Mouse (Mus musculus) E14TG2a.4 (cell line): ENCODE measurements at regions not wholly inside any gene's neighbourhood (a gene's known extent, or its start where the extent isn't known, plus 50 kb on each side); places are given as distances from the start of the nearest gene placed in this dataset.

Experiments
- H3K27me3 ChIP-seq: 2 replicates; pipeline ENCODE4 v1.6.1; 2014; ENCODE audit warnings: low read length, control low read depth; ENCODE audit not compliant: insufficient read depth
- H3K36me3 ChIP-seq: 2 replicates; pipeline ENCODE4 v1.6.1; 2014; ENCODE audit warnings: low read length, control low read depth; ENCODE audit not compliant: insufficient read depth
- H3K4me1 ChIP-seq: replicated peaks from 2 replicates; pipeline ENCODE4 v1.6.1; 2014; ENCODE audit warnings: low read depth, low read length, control low read depth
- H3K4me3 ChIP-seq: replicated peaks from 2 replicates; pipeline ENCODE4 v1.5.1; 2014; ENCODE audit warnings: mild to moderate bottlenecking, low read length
- H3K9me3 ChIP-seq: 2 replicates; pipeline ENCODE4 v1.6.1; 2014; ENCODE audit warnings: low read length, control low read depth
- CTCF ChIP-seq: conservative IDR thresholded peaks from 2 replicates; pipeline ENCODE4 v1.5.1; 2014; ENCODE audit warnings: low read length
- NANOG ChIP-seq: IDR thresholded peaks from 2 replicates; pipeline ENCODE4 v1.6.1; 2014; ENCODE audit warnings: borderline replicate concordance, low read length, mixed read lengths
- POU5F1 ChIP-seq: IDR thresholded peaks from 2 replicates; pipeline ENCODE4 v1.6.1; 2014; ENCODE audit warnings: low read length, borderline replicate concordance

DNA sequence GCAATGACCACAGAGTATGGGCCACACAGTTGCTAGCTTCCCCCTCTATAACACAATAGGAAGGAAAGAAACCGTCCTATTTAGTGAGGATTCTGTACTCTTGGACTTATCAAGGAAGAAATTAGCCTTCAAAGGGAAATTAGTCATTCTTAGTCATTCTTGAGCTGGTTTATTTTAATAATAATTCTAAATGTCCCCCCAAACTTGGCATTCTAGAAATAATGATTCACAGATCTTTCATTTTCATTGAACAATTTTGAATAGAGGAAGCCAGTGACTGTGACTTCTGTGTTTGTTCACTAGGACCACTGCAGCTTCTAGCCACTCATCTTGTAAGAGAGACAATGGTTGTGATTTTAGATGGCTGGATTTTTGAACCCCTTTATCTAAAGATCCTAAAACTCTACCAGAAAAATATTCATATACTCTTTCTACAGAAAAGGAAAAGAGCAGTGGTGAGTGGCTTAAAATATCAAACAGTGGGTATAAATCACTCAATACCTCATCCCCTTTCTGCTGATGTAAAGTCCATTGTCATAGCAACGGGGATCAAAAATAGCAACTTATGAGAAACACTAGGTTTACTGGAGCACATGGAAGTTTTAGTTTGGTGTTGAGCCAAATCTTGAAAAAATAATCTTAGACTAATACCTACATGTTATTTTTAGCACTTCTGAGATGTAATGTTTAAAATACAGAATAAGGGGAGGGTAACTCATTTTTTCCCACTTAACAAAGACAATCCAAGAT lies 83.1 kb upstream of the Otogl start:
- no peaks in the 10 kb centered on the region for H3K9me3 ChIP-seq
- no peak overlapping the region for H3K4me3 ChIP-seq
- H3K36me3 ChIP-seq = no peaks in the 10 kb centered on the region
- TF ChIP-seq NANOG (no peak), POU5F1 (no peak), CTCF (no peak)
- H3K4me1 ChIP-seq = no peaks in the 10 kb centered on the region
- H3K27me3 ChIP-seq = no peaks in the 10 kb centered on the region

GRCm38 (mm10) chr10:107992621-107993020 lies 80.7 kb upstream of the Otogl start:
- Histone ChIP-seq H3K9me3 (no peaks in the 10 kb centered on the region), H3K27me3 (no peaks in the 10 kb centered on the region), H3K4me3 (no peak overlapping the region), H3K4me1 (no peaks in the 10 kb centered on the region), H3K36me3 (no peaks in the 10 kb centered on the region)
- no peak for TF ChIP-seq NANOG
- TF ChIP-seq POU5F1 = no peak
- TF ChIP-seq CTCF = no peak

- no peaks in the 10 kb centered on the region for H3K4me1 ChIP-seq
- no peaks in the 10 kb centered on the region for H3K27me3 ChIP-seq
- TF ChIP-seq NANOG = no peak
- no peak for TF ChIP-seq POU5F1
- no peak for TF ChIP-seq CTCF
- H3K4me3 ChIP-seq = no peak overlapping the region
- no peaks in the 10 kb centered on the region for H3K36me3 ChIP-seq
- H3K9me3 ChIP-seq = no peaks in the 10 kb centered on the region
These were observed 78.6 kb upstream of the Otogl start for GRCm38 (mm10) chr10:107990557-107990956.

- Histone ChIP-seq H3K36me3 (no peaks in the 10 kb centered on the region), H3K9me3 (no peaks in the 10 kb centered on the region), H3K4me3 (no peak overlapping the region), H3K27me3 (no peaks in the 10 kb centered on the region), H3K4me1 (no peaks in the 10 kb centered on the region)
- TF ChIP-seq CTCF = no peak
- TF ChIP-seq NANOG = no peak
- no peak for TF ChIP-seq POU5F1
These were observed 78.0 kb upstream of the Otogl start for GRCm38 (mm10) chr10:107989913-107990312.

DNA sequence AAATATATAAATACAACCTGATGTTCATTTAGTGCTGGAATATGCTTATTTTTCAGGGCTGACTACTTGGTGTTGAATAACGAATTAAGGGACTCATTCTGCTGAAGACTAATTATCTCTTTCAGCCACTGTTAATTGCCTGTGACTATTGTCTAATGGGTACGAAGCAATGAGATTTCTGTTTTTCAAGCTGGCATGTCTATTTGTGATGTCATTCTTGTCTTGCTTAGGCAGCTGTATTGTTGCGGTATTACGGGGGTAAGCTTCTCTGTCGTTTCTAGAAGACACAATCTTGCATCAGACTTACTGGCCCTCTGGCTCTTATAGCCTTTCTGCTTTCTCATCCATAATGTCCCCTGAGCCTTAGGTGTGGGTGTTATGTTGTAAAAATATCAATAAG lies 70.7 kb upstream of the Otogl start:
- Histone ChIP-seq H3K36me3 (no peaks in the 10 kb centered on the region), H3K4me3 (no peak overlapping the region), H3K4me1 (no peaks in the 10 kb centered on the region), H3K9me3 (no peaks in the 10 kb centered on the region), H3K27me3 (no peaks in the 10 kb centered on the region)
- TF ChIP-seq NANOG = no peak
- no peak for TF ChIP-seq CTCF
- no peak for TF ChIP-seq POU5F1

- no peaks in the 10 kb centered on the region for H3K4me1 ChIP-seq
- no peaks in the 10 kb centered on the region for H3K9me3 ChIP-seq
- TF ChIP-seq POU5F1 = no peak
- no peak for TF ChIP-seq NANOG
- no peak for TF ChIP-seq CTCF
- no peaks in the 10 kb centered on the region for H3K27me3 ChIP-seq
- no peak overlapping the region for H3K4me3 ChIP-seq
- no peaks in the 10 kb centered on the region for H3K36me3 ChIP-seq
These were observed 70.1 kb upstream of the Otogl start for GRCm38 (mm10) chr10:107982082-107982481.

DNA sequence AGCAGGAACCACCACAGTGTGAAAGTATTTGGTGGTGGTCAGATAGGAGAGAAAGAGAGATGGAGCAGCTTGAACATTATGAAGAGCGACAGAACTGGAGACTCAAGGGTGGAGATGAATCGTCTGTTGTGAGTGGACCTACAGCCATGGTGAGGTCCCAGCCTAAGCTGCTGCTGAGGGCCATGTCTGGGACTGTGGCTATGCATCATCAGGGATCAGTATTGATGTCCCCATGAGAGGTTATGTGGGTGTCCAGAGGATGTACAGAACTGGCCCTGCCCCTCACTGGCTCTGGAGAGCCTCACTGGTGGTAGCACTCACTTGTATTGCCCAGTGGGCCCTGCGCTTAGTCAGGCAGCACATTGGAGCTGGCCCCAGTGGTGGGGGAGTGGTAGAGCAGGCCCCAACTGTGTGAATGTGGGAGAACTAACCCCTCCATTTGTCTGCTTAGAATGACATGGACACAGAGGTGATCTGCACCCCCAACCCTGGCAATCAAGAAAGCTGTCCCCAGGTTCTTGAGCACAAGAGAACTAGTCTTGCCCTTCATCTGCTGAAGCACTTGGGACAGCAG lies 64.5 kb upstream of the Otogl start:
- no peaks in the 10 kb centered on the region for H3K9me3 ChIP-seq
- H3K36me3 ChIP-seq = no peaks in the 10 kb centered on the region
- TF ChIP-seq NANOG = no peak
- H3K27me3 ChIP-seq = no peaks in the 10 kb centered on the region
- H3K4me3 ChIP-seq = no peak overlapping the region
- no peaks in the 10 kb centered on the region for H3K4me1 ChIP-seq

DNA sequence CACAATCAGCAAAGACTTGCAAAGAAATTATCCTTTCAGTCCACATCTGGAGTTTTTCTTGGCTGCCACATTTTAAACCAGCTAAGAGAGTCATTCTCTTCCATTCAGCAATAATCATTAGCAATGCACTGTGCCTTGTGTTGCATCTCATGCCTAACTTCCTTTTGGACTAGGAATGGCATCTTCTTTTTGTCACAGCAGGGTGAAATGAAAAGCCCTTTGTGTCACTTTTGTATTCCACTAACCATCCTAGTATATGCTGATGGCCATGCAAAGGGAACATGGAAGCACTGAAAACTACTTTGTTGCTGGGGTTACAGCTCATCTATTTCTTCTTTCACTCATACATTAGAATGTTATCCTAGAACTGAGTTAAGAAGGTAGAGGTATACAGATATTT lies 59.8 kb upstream of the Otogl start:
- Histone ChIP-seq H3K27me3 (no peaks in the 10 kb centered on the region), H3K4me1 (no peaks in the 10 kb centered on the region), H3K9me3 (no peaks in the 10 kb centered on the region), H3K36me3 (no peaks in the 10 kb centered on the region), H3K4me3 (no peak overlapping the region)
- TF ChIP-seq NANOG (peak; percentile 8; the same call in 1 of the 2 replicates), POU5F1 (no peak), CTCF (no peak)

DNA sequence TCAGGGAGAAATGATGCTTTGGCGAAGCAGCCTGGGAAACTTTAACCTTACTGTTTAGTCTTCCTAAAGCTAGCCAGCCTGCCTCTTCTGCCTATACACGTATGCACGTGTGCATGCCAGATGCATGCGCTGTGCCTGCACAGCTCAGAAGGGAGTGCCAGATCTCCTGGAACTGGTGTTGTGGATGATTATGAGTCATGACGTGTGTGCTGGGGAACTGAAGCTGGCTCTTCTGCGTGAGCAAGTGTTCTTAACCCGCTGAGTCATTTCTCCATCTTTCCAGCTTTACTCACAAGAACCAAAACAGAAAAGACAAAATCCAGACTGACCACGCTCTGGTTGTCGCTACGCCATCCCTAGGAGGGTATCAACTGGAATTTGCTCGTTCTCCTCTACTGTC lies 55.1 kb upstream of the Otogl start:
- TF ChIP-seq POU5F1 (no peak), NANOG (no peak), CTCF (no peak)
- no peaks in the 10 kb centered on the region for H3K36me3 ChIP-seq
- no peaks in the 10 kb centered on the region for H3K4me1 ChIP-seq
- H3K9me3 ChIP-seq = no peaks in the 10 kb centered on the region
- no peaks in the 10 kb centered on the region for H3K27me3 ChIP-seq
- H3K4me3 ChIP-seq = no peak overlapping the region
